Mouse (Mus musculus) bone marrow, adult 2 months (tissue): Measurements from ENCODE around the gene Lmnb2.

Experiments used
- CTCF ChIP-seq: fragments of 200-500 bp; IDR thresholded peaks from 2 replicates; pipeline ENCODE4 v1.5.1; 2011; ENCODE audit warnings: low read length, control low read depth; ENCODE audit not compliant: control insufficient read depth, insufficient read depth
- POLR2A ChIP-seq: fragments of 200-500 bp; IDR thresholded peaks from 2 replicates; pipeline ENCODE4 v1.6.1; 2011; ENCODE audit warnings: low read depth, mild to moderate bottlenecking, control low read depth, low read length, borderline replicate concordance; ENCODE audit not compliant: control insufficient read depth

DNA sequence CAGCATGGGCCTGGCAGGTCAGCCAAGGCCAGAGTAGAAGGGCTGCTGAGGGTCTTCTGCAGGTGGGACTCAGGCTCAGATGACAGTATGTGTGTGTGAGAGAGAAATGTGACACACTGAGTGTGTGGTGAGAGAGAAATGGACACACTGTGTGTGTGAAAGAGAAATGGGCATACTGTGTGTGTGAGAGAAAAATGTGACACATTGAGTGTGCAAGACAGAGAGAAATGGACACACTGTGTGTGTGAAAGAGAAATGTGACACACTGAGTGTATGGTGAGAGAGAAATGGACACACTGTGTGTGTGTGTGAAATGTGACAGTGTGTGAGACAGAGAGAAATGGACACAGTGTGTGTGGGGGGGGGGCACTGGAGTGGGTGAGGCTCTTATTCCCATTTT, 6.2 kb downstream of the Lmnb2 start:
- TF ChIP-seq CTCF, result no peak
- TF ChIP-seq POLR2A, result no peak
